Mouse (Mus musculus) forebrain, embryonic 13.5 days (tissue): ENCODE results near the gene Zfp775. TPM values are rescaled to one million over a fixed set of nuclear protein-coding genes. Genes with fewer than 3 reads are reported as not detected.
"Not testable (repeated sequence)": the region's sequence is repeated elsewhere in the genome, so short reads cannot be mapped to it uniquely, and the experiment has no call there.

Experiments
- ATAC-seq: fragments of 200-750 bp; cut with Nextera tagmentation; 2 replicates; pipeline ENCODE4 v1.8.0; 2017
- H3K27ac ChIP-seq: fragments of 300-500 bp; sonication (generic); 2 replicates; pipeline ENCODE4 v1.5.1; 2015; ENCODE audit warnings: inconsistent platforms, mild to moderate bottlenecking, moderate library complexity
- H3K27me3 ChIP-seq: fragments of 300-500 bp; sonication (generic); 2 replicates; pipeline ENCODE4 v1.6.1; 2015; ENCODE audit warnings: mild to moderate bottlenecking, inconsistent platforms
- H3K36me3 ChIP-seq: fragments of 300-500 bp; sonication (generic); 2 replicates; pipeline ENCODE4 v1.6.1; 2015; ENCODE audit warnings: mild to moderate bottlenecking, inconsistent platforms; ENCODE audit not compliant: poor library complexity, severe bottlenecking
- H3K4me1 ChIP-seq: fragments of 300-500 bp; sonication (generic); 2 replicates; pipeline ENCODE4 v1.6.1; 2015; ENCODE audit warnings: inconsistent platforms
- H3K4me2 ChIP-seq: fragments of 300-500 bp; sonication (generic); 2 replicates; pipeline ENCODE4 v1.6.1; 2015; ENCODE audit warnings: inconsistent platforms, mild to moderate bottlenecking, moderate library complexity
- H3K4me3 ChIP-seq: fragments of 300-500 bp; sonication (generic); 2 replicates; pipeline ENCODE4 v1.5.1; 2015; ENCODE audit warnings: mild to moderate bottlenecking, inconsistent platforms
- H3K9ac ChIP-seq: fragments of 300-500 bp; sonication (generic); 2 replicates; pipeline ENCODE4 v1.6.1; 2015; ENCODE audit warnings: mild to moderate bottlenecking, inconsistent platforms
- H3K9me3 ChIP-seq: fragments of 300-500 bp; sonication (generic); replicated peaks from 2 replicates; pipeline ENCODE4 v1.6.1; 2016; ENCODE audit warnings: inconsistent platforms
- WGBS: fragments of 180-500 bp; shearing (Covaris S2); methylation state at CpG from one replicate; pipeline ENCODE4 v1.1.7; 2015; 5-methylcytosine and 5-hydroxymethylcytosine counted together
- polyA plus RNA-seq: library from polyadenylated mRNA; unstranded; fragments of >200 nt; fragmentation: Nextera tagmentation; extraction: Ambion mirVana; gene quantifications from 2 replicates; pipeline ENCODE4 v1.2.1, GENCODE M21; 2015

Gene Zfp775
- polyA plus RNA-seq, 1 experiment from 2014 or later = 13.4 TPM

DNA sequence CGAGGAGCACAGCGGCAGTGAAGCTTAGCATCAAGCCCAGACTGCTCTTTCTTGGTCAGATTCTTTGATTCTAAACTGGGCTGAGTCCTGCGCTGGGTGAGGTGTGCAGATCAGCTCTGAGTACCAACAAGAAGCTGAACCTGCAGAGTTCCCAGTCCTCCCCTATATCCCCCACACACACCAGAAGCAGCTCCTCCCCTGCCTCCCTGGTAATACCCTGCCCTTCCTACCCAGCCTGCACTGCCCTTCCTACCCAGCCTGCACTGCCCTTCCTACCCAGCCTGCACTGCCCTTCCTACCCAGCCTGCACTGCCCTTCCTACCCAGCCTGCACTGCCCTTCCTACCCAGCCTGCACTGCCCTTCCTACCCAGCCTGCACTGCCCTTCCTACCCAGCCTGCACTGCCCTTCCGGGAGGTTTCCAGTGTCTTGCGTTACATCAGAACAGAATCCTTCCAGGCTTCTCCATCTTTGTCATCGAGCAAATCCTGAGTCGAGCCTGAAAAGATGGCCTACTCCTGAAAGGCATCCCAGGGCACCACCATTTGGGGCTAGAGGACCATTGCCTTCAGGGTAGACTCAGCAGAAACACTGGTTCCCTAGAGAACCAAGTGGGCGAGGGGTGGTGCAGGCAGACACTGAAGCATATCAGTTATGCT lies 20.5 kb downstream of the Zfp775 start:
- Histone ChIP-seq H3K27me3 (peaks cover 18% of the 10 kb centered on the region), H3K4me1 (peaks cover 10% of the 10 kb centered on the region), H3K36me3 (peaks cover 39% of the 10 kb centered on the region)
- 81% methylated on average over 8 of the region's 8 CpGs for WGBS
- H3K4me2 ChIP-seq, H3K9me3 ChIP-seq, H3K9ac ChIP-seq, ATAC-seq, H3K4me3 ChIP-seq, H3K27ac ChIP-seq: not testable (repeated sequence)

- Histone ChIP-seq H3K27me3 (peaks cover 30% of the 10 kb centered on the region), H3K9me3 (no peaks in the 10 kb centered on the region), H3K4me1 (peaks cover 14% of the 10 kb centered on the region), H3K4me3 (no peak overlapping the region), H3K36me3 (peaks cover 35% of the 10 kb centered on the region), H3K27ac (no peak overlapping the region), H3K4me2 (no peak overlapping the region), H3K9ac (no peak overlapping the region)
- ATAC-seq = no peak
- WGBS = 27% methylated on average over 1 of the region's 1 CpGs
These were observed 21.6 kb downstream of the Zfp775 start for GRCm38 (mm10) chr6:48623460-48623859.

DNA sequence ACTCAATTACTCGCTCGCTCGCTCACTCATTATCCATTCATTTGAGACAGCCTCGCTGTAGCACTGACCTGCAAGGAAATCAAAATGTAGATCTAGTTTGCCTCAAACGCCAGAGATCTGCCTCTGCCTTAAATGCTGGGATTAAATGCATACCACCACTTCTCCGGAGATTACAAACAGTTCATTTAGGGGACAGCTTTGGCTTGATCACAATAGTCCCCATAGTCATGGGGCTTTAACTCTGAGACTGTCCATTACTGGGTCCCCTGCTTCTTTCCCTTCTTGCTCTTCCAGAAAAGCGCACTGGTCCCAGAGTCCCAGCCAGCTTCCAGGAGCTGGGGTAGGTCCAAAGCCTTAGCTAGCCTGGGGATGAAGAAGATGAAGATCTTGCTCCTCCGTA lies 24.6 kb downstream of the Zfp775 start, which contains the start of gene AI854703:
AI854703 (plus strand) TSS at position 301 of the 400 bp plus-strand sequence.
- peak within 1 kb of the TSS; percentile 77 for H3K4me2 ChIP-seq
- peaks cover 20% of the 10 kb centered on the region for H3K4me1 ChIP-seq
- H3K27me3 ChIP-seq = peaks cover 50% of the 10 kb centered on the region
- H3K9me3 ChIP-seq = no peaks in the 10 kb centered on the region
- peak within 1 kb of the TSS; percentile 64 for H3K9ac ChIP-seq
- H3K4me3 ChIP-seq = peak within 1 kb of the TSS; percentile 46
- 24% methylated on average over 8 of the region's 8 CpGs for WGBS
- H3K36me3 ChIP-seq = peaks cover 7% of the 10 kb centered on the region; the same call in 1 of the 2 replicates
- ATAC-seq = no peak
- H3K27ac ChIP-seq = no peak within 1 kb of the TSS

- H3K9me3 ChIP-seq = no peaks in the 10 kb centered on the region
- peaks cover 2% of the 10 kb centered on the region; the same call in 1 of the 2 replicates for H3K36me3 ChIP-seq
- H3K27me3 ChIP-seq = peaks cover 50% of the 10 kb centered on the region
- peak; percentile 66 for ATAC-seq
- H3K27ac ChIP-seq = no peak overlapping the region
- H3K9ac ChIP-seq = peak overlapping the region; percentile 64
- peak overlapping the region; percentile 77 for H3K4me2 ChIP-seq
- H3K4me3 ChIP-seq = peak overlapping the region; percentile 46
- peaks cover 20% of the 10 kb centered on the region for H3K4me1 ChIP-seq
- under 1% methylated on average over 32 of the region's 32 CpGs for WGBS
These were observed 25.1 kb downstream of the Zfp775 start for GRCm38 (mm10) chr6:48626984-48627383.

GRCm38 (mm10) chr6:48627511-48627924 lies 25.7 kb downstream of the Zfp775 start:
- no peak for ATAC-seq
- Histone ChIP-seq H3K4me1 (peaks cover 20% of the 10 kb centered on the region), H3K27me3 (peaks cover 50% of the 10 kb centered on the region), H3K9ac (peak overlapping the region; percentile 64), H3K9me3 (no peaks in the 10 kb centered on the region), H3K4me2 (peak overlapping the region; percentile 77), H3K27ac (no peak overlapping the region), H3K36me3 (no peaks in the 10 kb centered on the region), H3K4me3 (peak overlapping the region; percentile 46)
- WGBS = 3% methylated on average over 7 of the region's 7 CpGs

- WGBS = 80% methylated on average over 3 of the region's 3 CpGs
- H3K9me3 ChIP-seq = no peaks in the 10 kb centered on the region
- H3K4me1 ChIP-seq = peaks cover 20% of the 10 kb centered on the region
- no peaks in the 10 kb centered on the region for H3K36me3 ChIP-seq
- no peak overlapping the region for H3K9ac ChIP-seq
- no peak overlapping the region for H3K27ac ChIP-seq
- ATAC-seq = no peak
- H3K4me3 ChIP-seq = no peak overlapping the region
- 0 out of 2 replicates have a peak overlapping the region, but pooled peaks have one; percentile 72 for H3K4me2 ChIP-seq
- peaks cover 50% of the 10 kb centered on the region for H3K27me3 ChIP-seq
These were observed 26.5 kb downstream of the Zfp775 start for GRCm38 (mm10) chr6:48628377-48628776.

- peaks cover 50% of the 10 kb centered on the region for H3K27me3 ChIP-seq
- ATAC-seq = peak; percentile 77
- peak overlapping the region; percentile 72 for H3K4me2 ChIP-seq
- peak overlapping the region; percentile 69 for H3K9ac ChIP-seq
- 8% methylated on average over 52 of the region's 54 CpGs for WGBS
- H3K36me3 ChIP-seq = no peaks in the 10 kb centered on the region
- peak overlapping the region; percentile 47 for H3K4me3 ChIP-seq
- H3K27ac ChIP-seq = no peak overlapping the region
- H3K9me3 ChIP-seq = no peaks in the 10 kb centered on the region
- H3K4me1 ChIP-seq = peaks cover 20% of the 10 kb centered on the region
These were observed 27.2 kb downstream of the Zfp775 start for GRCm38 (mm10) chr6:48628808-48629660.

DNA sequence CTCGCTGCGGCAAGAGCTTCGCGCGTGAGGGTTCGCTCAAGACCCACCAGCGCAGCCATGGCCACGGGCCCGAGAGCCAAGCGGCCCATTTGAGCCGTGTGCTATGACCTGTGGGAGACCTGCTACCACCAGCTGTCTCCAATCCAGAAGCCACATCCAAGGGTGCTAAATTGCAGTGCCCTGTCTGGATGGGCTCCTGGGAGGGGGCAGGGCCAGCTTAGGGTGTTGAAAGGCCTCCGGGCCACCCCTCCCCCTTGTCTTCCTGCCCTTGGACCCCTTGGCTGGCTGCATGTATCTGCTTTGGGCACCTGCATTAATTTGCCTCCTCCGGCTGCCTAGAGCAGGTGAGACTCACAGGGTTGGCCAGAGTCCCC lies 27.8 kb downstream of the Zfp775 start:
- peak; percentile 42; the same call in 1 of the 2 replicates for ATAC-seq
- peak overlapping the region; percentile 72 for H3K4me2 ChIP-seq
- no peaks in the 10 kb centered on the region for H3K9me3 ChIP-seq
- no peak overlapping the region for H3K27ac ChIP-seq
- H3K36me3 ChIP-seq = no peaks in the 10 kb centered on the region
- peak overlapping the region; percentile 69 for H3K9ac ChIP-seq
- peaks cover 20% of the 10 kb centered on the region for H3K4me1 ChIP-seq
- H3K4me3 ChIP-seq = peak overlapping the region; percentile 47
- peaks cover 50% of the 10 kb centered on the region for H3K27me3 ChIP-seq
- WGBS = 25% methylated on average over 13 of the region's 13 CpGs

GRCm38 (mm10) chr6:48630831-48631230 lies 29.0 kb downstream of the Zfp775 start:
- WGBS = 87% methylated on average over 8 of the region's 8 CpGs
- Histone ChIP-seq H3K4me3 (no peak overlapping the region), H3K27ac (no peak overlapping the region), H3K4me1 (peaks cover 20% of the 10 kb centered on the region), H3K9ac (no peak overlapping the region), H3K4me2 (no peak overlapping the region), H3K9me3 (no peaks in the 10 kb centered on the region), H3K27me3 (peaks cover 42% of the 10 kb centered on the region), H3K36me3 (no peaks in the 10 kb centered on the region)
- ATAC-seq = no peak

- Histone ChIP-seq H3K4me3 (no peak overlapping the region), H3K27ac (no peak overlapping the region), H3K9me3 (no peaks in the 10 kb centered on the region), H3K27me3 (peaks cover 4% of the 10 kb centered on the region), H3K4me2 (no peak overlapping the region), H3K36me3 (no peaks in the 10 kb centered on the region), H3K9ac (no peak overlapping the region), H3K4me1 (no peaks in the 10 kb centered on the region)
- ATAC-seq = no peak
- WGBS = 81% methylated on average over 2 of the region's 2 CpGs
These were observed 33.2 kb downstream of the Zfp775 start for GRCm38 (mm10) chr6:48635105-48635504.

DNA sequence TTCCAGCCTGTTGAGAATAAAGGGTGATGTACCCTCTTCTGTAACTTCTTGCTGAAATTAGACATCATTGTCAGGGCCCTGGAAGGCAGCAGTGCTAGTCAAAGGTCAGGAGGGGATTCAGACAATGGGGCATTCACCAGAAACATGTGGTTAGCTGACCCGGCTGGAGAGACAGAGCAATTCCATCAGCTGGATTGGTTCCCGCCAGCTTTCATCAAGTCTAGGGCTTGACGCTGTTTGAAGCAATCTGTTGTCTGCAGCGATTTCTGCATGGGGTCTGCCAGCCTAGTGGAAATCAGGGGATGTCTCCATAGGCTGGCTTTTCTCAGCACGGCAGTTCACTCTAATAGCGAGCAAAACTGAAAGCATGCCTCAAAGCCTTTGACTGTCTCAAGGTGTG lies 34.7 kb downstream of the Zfp775 start:
- Histone ChIP-seq H3K9ac (no peak overlapping the region), H3K4me2 (no peak overlapping the region), H3K4me3 (no peak overlapping the region), H3K9me3 (no peaks in the 10 kb centered on the region), H3K36me3 (no peaks in the 10 kb centered on the region), H3K4me1 (no peaks in the 10 kb centered on the region), H3K27me3 (no peaks in the 10 kb centered on the region), H3K27ac (no peak overlapping the region)
- ATAC-seq = no peak
- 46% methylated on average over 6 of the region's 6 CpGs for WGBS

DNA sequence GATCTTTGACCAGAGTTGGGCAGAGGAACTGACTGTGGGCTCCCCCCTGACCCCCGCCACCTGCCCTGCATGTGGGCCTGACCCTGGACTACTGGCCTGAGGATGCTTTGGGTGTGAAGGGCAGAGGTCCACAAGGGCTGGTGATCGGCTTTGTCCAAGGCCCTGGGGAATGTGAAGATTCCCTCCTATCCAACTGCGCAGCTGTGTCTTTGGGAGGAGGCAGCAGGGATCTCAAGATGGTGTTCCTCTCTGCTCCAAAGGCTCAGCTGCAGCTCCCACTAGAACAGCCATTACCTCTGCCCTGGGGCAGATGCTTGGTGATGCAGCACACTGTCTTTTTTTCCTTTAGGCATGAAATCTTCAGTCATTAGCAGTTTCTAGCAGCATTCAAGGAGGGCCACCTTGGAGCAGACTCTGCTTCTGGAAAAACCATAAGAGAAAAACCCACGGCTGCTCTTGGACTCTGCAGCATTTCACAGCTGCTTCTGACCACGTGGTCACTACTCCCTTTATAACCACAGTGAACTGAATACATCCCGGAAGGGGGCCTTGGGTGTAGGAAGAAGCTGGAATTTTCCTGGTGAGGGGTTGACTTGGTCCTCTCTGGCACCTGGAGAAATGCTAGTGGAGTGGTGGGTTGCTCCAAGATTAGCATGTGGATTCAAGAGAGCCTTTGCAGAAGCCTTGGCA lies 36.1 kb downstream of the Zfp775 start:
- no peak overlapping the region for H3K4me2 ChIP-seq
- no peak overlapping the region for H3K27ac ChIP-seq
- no peak overlapping the region for H3K9ac ChIP-seq
- no peaks in the 10 kb centered on the region for H3K9me3 ChIP-seq
- no peaks in the 10 kb centered on the region for H3K4me1 ChIP-seq
- no peak overlapping the region for H3K4me3 ChIP-seq
- no peaks in the 10 kb centered on the region for H3K36me3 ChIP-seq
- no peak for ATAC-seq
- WGBS = 71% methylated on average over 6 of the region's 6 CpGs
- no peaks in the 10 kb centered on the region for H3K27me3 ChIP-seq
